In genomic region chr2:24755276-24755675, GRCm38 (mm10) we compare ENCODE assay signal across 8 mouse cellular contexts. TPM values are rescaled to one million over a fixed set of nuclear protein-coding genes. Genes with fewer than 3 reads are reported as not detected.
A peak's percentile ranks its signal among the peaks of the same experiment; 100 is the strongest.
DNase-seq lines count a peak whose midpoint lies in the region; ATAC-seq and TF ChIP-seq lines count a peak whose summit lies in the region.

No protein-coding gene starts in this region.

- intact Hi-C loops in gastrocnemius, postnatal 14 days (cut with DNase I; ENCODE audit: low total_unique reads) = loop anchor here (5.0 kb wide), 1 partner anchor 183 kb away; no protein-coding TSS in a partner anchor

- peak; percentile 33 to 81 for DNase-seq in frontal cortex, adult 2 months (ENCODE audit: extremely low spot score in 1 of 2, low spot score in 1 of 2)
- peak; percentile 32 for DNase-seq in G1E (ENCODE audit: low spot score)
- DNase-seq in cerebellum, adult 8-10 months = peak; percentile 60
- peak; percentile 50 for DNase-seq in gastrocnemius, postnatal 14 days
- DNase-seq in layer of hippocampus, postnatal 10 days (ENCODE audit: low spot score in 2 of 2) = peak; percentile 76 to 79
- peak; percentile 49 to 81 for DNase-seq in spleen, postnatal 4 days (ENCODE audit: low spot score in 2 of 2)

- no peak overlapping the region for H3K4me3 ChIP-seq in G1E (ENCODE audit: low read depth, low read length)

- no peaks in the 10 kb centered on the region for H3K4me1 ChIP-seq in G1E (ENCODE audit: insufficient read depth, low read depth, low read length)

- no peak; the same call in 1 of the 2 replicates for TF ChIP-seq CTCF in G1E (IDR thresholded peaks at IDR 0.05; ENCODE audit: low read depth, low read length)

- H3K27me3 ChIP-seq in G1E (ENCODE audit: insufficient read depth, low read length) = peaks cover 2% of the 10 kb centered on the region; the same call in 1 of the 2 replicates

- no peaks in the 10 kb centered on the region for H3K36me3 ChIP-seq in G1E (replicated peaks)

- H3K9me3 ChIP-seq in G1E (replicated peaks) = no peaks in the 10 kb centered on the region

- ATAC-seq in frontal cortex, adult (ENCODE audit: low TSS enrichment) = no peak
- ATAC-seq in G1E (ENCODE audit: extremely low read depth, insufficient number of reproducible peaks, low FRiP score, poor library complexity, severe bottlenecking) = no peak
- ATAC-seq in megakaryocyte, adult 5-6 weeks (ENCODE audit: poor library complexity, severe bottlenecking) = 0 out of 2 replicates have a peak, but pooled peaks have one; percentile 49

RNA-seq across cellular contexts. Expression of gene Cacna1b, which starts 7.7 kb away (rescaled TPM):
- polyA plus RNA-seq in frontal cortex, adult 2 months (2012; rRNA removed) = 60.8 and 70.7 TPM in 2 replicates
- total RNA-seq in G1E (2014; fragmentation: Nextera tagmentation) = not detected in 2 replicates
- total RNA-seq in G1E (2017) = under 0.01 TPM in 2 replicates
- not detected in 2 replicates for polyA plus RNA-seq in G1E (2012)
- total RNA-seq in gastrocnemius, postnatal 14 days (2021) = under 1 TPM; 0.12 to 0.40 TPM
- total RNA-seq in layer of hippocampus, postnatal 10 days (2021) = 100 to 1,000 TPM; 105 to 106 TPM
- total RNA-seq in megakaryocyte, adult 5-6 weeks (2015) = 0.02 TPM in 1 of 2 replicates, not detected in the other
- not detected in 2 replicates for total RNA-seq in megakaryocyte, adult 5-6 weeks (2017)

Comparison
In these comparisons a context has a peak if more than half of its experiments do, and no peak if none do; other contexts are left out.
1. RNA of gene Cacna1b, which starts 7.7 kb away (total RNA-seq): 105 to 106 TPM in layer of hippocampus, postnatal 10 days; 0.12 to 0.40 TPM in gastrocnemius, postnatal 14 days, under 0.01 TPM in G1E and 0.02 TPM in megakaryocyte, adult 5-6 weeks; every median in the first group is over 10 times any median in the second.
2. Peak in every context shown above with its lines, with median percentiles within 50 percentile points of each other: DNase-seq.